ENCODE assay signal across 8 mouse cellular contexts in genomic region chr3:79566716-79567691, GRCm38 (mm10). TPM values are rescaled to one million over a fixed set of nuclear protein-coding genes. Genes with fewer than 3 reads are reported as not detected.
A peak's percentile ranks its signal among the peaks of the same experiment; 100 is the strongest.
DNase-seq lines count a peak whose midpoint lies in the region; ATAC-seq and TF ChIP-seq lines count a peak whose summit lies in the region.

No protein-coding gene starts in this region.

- 3% methylated on average over 55 of the region's 60 CpGs for WGBS in midbrain, embryonic 12.5 days

- peak; percentile 25 for DNase-seq in gastrocnemius, adult 2 months
- no peak for DNase-seq in gastrocnemius, postnatal 10 days
- DNase-seq in A20 (ENCODE audit: low read depth, low spot score): peak; percentile 8
- DNase-seq in cerebellum, adult 9-11 months: peak; percentile 83
- DNase-seq in frontal cortex, postnatal 10 days (ENCODE audit: low spot score in 2 of 2): peak; percentile 34 to 59
- DNase-seq in layer of hippocampus, postnatal 36 days: peak; percentile 32 to 40
- DNase-seq in testis, postnatal 10 days (ENCODE audit: low spot score): peak; percentile 68

- ATAC-seq in midbrain, embryonic 12.5 days (ENCODE audit: low FRiP score, low read depth): peak; percentile 76; the same call in 1 of the 2 replicates

- peaks cover 13% of the 10 kb centered on the region for H3K4me1 ChIP-seq in midbrain, embryonic 12.5 days

- H3K27me3 ChIP-seq in midbrain, embryonic 12.5 days: peaks cover 5% of the 10 kb centered on the region; the same call in 1 of the 2 replicates

- peak overlapping the region; percentile 94 for H3K27ac ChIP-seq in gastrocnemius, adult 2 months
- peak overlapping the region; percentile 77 for H3K27ac ChIP-seq in midbrain, embryonic 12.5 days (replicated peaks)

- H3K36me3 ChIP-seq in midbrain, embryonic 12.5 days: no peaks in the 10 kb centered on the region

- H3K4me2 ChIP-seq in midbrain, embryonic 12.5 days (replicated peaks): peak overlapping the region; percentile 90

- no peak for TF ChIP-seq CTCF in gastrocnemius, adult 2 months (IDR thresholded peaks at IDR 0.05)

- peak overlapping the region; percentile 81 for H3K9ac ChIP-seq in midbrain, embryonic 12.5 days (replicated peaks)

- H3K9me3 ChIP-seq in midbrain, embryonic 12.5 days: no peaks in the 10 kb centered on the region

- intact Hi-C loops in gastrocnemius, adult 2 months (cut with DNase I): loop anchor here (5.0 kb wide), 4 partner anchors 35 to 365 kb away; partner anchors contain the start of gene Rapgef2

- H3K4me3 ChIP-seq in gastrocnemius, adult 2 months: peak overlapping the region; percentile 89
- peak overlapping the region; percentile 83 for H3K4me3 ChIP-seq in midbrain, embryonic 12.5 days

RNA-seq across cellular contexts. Expression of gene Fnip2, which starts 0.6 kb away (rescaled TPM):
- total RNA-seq in gastrocnemius, adult 2 months (2021): 1 to 10 TPM; 3.5 to 5.0 TPM
- total RNA-seq in gastrocnemius, postnatal 10 days (2021): 1 to 10 TPM; 5.7 to 7.7 TPM
- 10 to 100 TPM; 21.6 to 26.8 TPM for total RNA-seq in layer of hippocampus, postnatal 36 days (2021)
- polyA plus RNA-seq in midbrain, embryonic 12.5 days (2016; fragmentation: Nextera tagmentation; extraction: Ambion mirVana): 7.0 and 7.4 TPM in 2 replicates

RNA-seq across cellular contexts. Expression of gene Ppid, which starts 24.1 kb away (rescaled TPM):
- total RNA-seq in gastrocnemius, adult 2 months (2021): 10 to 100 TPM; 38.8 to 55.8 TPM
- total RNA-seq in gastrocnemius, postnatal 10 days (2021): 10 to 100 TPM; 39.3 to 42.8 TPM
- 10 to 100 TPM; 87.1 to 88.8 TPM for total RNA-seq in layer of hippocampus, postnatal 36 days (2021)
- 162 and 170 TPM in 2 replicates for polyA plus RNA-seq in midbrain, embryonic 12.5 days (2016; fragmentation: Nextera tagmentation; extraction: Ambion mirVana)
